Mouse (Mus musculus): ENCODE data around the gene Gm14305. TPM values are rescaled to one million over a fixed set of nuclear protein-coding genes. Genes with fewer than 3 reads are reported as not detected.
"Not testable (repeated sequence)": the region's sequence is repeated elsewhere in the genome, so short reads cannot be mapped to it uniquely, and the experiment has no call there.

Gm14305 gene
- 46.8 and 53.5 TPM in 2 replicates for polyA plus RNA-seq (2012; rRNA removed)

DNA sequence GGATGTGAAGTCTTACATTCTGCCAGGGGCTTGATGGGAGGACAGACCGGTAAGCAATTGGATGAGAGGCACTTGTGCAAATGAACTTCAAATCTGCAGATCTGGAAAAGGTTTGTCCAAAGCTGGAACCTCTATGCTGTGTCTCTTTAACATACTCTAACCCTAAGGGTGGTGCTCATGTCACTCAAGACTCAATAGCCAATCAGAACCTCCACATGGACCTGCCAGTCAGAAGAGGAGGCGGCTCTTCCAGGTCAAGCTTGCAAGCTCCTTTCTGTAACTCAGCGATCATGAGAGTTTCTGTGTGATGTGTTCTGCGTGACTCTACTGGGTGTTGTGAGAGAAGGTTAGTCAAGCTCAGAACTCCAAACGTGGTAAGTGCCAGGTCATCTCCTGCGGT lies at the start of gene Gm14305:
Gene Gm14305 (plus strand): TSS at position 278 of the 400 bp plus-strand sequence.
- H3K4me3 ChIP-seq (ENCODE audit: insufficient read depth, low read length): peak within 1 kb of the TSS; percentile 78
- not testable (repeated sequence) for H3K4me1 ChIP-seq (ENCODE audit: control insufficient read depth, insufficient read depth, low read length); H3K27ac ChIP-seq (ENCODE audit: insufficient read depth, low read length)

DNA sequence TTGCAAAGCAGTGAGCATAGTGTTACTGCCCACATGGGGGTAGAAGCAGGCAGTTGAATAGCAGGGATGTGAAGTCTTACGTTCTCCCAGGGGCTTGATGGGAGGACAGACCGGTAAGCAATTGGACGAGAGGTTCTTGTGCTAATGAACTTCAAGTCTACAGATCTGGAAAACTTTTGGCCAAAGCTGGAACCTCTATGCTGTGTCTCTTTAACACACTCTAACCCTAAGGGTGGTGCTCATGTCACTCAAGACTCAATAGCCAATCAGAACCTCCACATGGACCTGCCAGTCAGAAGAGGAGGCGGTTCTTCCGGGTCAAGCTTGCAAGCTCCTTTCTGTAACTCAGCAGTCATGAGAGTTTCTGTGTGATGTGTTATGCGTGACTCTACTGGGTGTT lies 37.9 kb upstream of the Gm14305 start, which contains the start of gene Zfp973:
Gene Zfp973 (plus strand): TSS at position 301 of the 400 bp plus-strand sequence.
- not testable (repeated sequence) for H3K27ac ChIP-seq (ENCODE audit: insufficient read depth, low read length); H3K4me3 ChIP-seq (ENCODE audit: insufficient read depth, low read length)

More for the DNA sequence above, 37.9 kb upstream of the Gm14305 start, which contains the start of gene Zfp973:
- H3K4me1 ChIP-seq (ENCODE audit: control insufficient read depth, insufficient read depth, low read length): not testable (repeated sequence)

Other genes with a start within 250 kb of the Gm14305 start
- gene Gm14434, start 221.5 kb upstream of the Gm14305 start, polyA plus RNA-seq (2012; rRNA removed): 16.8 and 17.2 TPM in 2 replicates
- not detected in 2 replicates for gene Zfp967, start 187.3 kb upstream of the Gm14305 start, polyA plus RNA-seq (2012; rRNA removed)
- gene Gm14308, start 72.0 kb upstream of the Gm14305 start, polyA plus RNA-seq (2012; rRNA removed): 16.5 and 19.7 TPM in 2 replicates
- gene Zfp973, start 37.8 kb upstream of the Gm14305 start, polyA plus RNA-seq (2012; rRNA removed): 8.1 TPM in 2 replicates
- gene Gm14295, start 90.3 kb downstream of the Gm14305 start, polyA plus RNA-seq (2012; rRNA removed): 32.7 and 63.5 TPM in 2 replicates
- gene Gm14408, start 122.8 kb downstream of the Gm14305 start, polyA plus RNA-seq (2012; rRNA removed): not detected in 2 replicates
- gene Gm14296, start 219.5 kb downstream of the Gm14305 start, polyA plus RNA-seq (2012; rRNA removed): 24.6 TPM in 2 replicates

Measured in cortical plate, adult 2 months (tissue).